Mouse (Mus musculus): ENCODE data around the gene Krt15. TPM values are rescaled to one million over a fixed set of nuclear protein-coding genes. Genes with fewer than 3 reads are reported as not detected.

Krt15 gene
- not detected for polyA plus RNA-seq (2014; fragmentation: Illumina TruSeq; extraction: RNeasy Lipid Tissue Mini Kit (QIAGEN cat#74804); ENCODE audit: low read depth, low replicate concordance)

DNA sequence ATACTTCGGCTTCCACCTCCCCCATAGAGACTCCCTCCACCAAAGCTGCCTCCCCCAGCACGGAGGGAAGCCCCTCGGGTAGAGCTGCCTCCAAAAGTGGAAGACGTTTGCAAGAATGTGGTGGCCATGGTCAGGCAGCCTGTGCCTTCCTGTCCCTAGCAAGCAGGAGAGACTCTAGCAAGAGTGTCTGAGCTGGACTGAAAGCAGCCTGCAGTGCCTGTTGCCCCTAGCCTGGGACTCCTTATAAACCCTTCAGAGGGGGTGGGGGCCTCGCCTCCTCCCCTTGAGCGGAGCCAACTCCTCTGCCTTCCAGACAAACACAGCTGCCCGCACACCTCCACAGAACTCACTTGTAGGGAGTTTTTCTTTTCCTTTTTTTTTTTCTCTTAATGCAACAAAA is at the start of gene Krt15:
Gene Krt15, minus strand, starts transcription at position 198 of the 400 bp plus-strand sequence.

DNA sequence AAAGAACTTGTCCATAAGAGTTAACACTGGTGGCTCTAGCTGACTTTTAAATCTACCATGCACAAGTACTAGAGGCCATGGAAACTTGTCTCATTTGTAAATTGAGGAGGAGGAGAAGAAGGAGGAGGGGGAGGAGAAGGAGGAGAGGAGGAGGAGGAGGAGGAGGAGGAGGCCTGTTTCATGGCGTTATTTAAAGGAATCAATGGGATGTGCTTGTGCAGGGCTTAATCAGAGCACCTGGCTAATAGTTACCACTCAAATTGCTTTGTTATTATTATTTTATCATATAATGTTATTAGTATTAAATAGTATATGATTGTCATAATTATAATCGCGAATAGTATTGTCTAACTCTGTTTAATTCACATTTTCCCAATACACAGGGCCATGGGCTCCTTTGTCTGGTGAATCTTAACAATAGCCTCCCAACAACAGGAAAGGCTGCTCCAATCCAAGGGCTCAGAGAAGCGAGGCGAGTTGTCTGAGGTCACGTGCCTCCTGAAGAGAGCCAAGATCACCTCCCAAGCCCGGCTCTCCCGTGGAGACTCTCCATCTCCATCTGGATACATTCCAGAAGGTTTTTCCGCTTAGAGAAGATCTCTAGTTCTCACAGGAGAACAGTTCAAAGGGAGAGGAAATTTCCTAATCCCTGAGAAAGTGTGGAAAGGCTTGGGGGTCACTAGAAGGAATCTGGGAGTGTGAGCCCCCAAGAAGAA is 13.0 kb upstream of the Krt15 start, which contains the start of gene Krt19:
Gene Krt19, minus strand, starts transcription at position 51 of the 716 bp plus-strand sequence.

DNA sequence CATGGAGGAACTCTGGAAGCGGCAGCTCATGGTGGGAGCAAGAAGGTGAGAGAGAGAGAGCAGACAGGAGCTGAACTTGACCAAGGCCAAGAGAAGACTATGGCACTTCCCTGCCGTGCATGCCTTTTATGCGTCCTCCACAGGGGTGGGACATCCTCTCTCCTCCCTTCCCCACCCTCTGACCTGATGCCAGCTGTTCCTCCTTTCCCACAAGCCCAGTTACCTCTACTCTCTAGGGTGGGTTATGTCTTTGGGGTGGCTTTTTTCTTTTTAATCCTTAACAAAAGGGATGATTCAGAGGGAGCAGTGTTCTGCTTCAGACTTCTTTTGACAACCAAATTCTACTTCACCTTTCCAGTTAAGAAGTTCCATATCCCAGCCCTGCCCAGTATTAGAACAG is 14.3 kb downstream of the Krt15 start, which contains the start of gene Krt13:
Gene Krt13, minus strand, starts transcription at position 101 of the 400 bp plus-strand sequence.

DNA sequence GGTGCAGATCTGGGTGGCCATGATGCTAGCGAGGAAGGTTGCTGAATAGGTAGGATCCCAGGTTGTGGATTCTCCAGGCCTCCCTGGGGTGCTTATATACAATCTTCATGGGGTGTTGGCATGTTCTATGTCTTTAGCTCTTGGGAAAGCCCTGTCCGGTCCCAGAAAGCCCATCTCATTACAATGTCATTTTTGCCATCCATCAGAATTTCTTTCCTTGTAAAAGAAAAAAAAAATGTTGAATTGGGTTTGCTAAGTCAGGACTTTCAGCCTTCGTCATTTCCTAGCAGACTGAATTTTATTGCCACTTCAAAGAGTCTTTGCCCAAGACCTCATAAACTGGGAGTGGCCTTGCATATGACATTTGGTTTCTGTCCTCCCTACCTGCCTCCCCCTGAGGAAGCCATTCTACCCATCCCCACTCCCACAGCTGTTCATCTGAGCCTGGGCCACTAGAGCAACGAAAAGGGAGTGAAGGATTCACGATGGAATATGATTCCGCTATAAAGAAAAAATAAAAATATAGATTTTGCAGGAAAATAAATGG is 30.1 kb downstream of the Krt15 start, which contains the start of gene Krt36:
Gene Krt36, minus strand, starts transcription at position 51 of the 547 bp plus-strand sequence.

GRCm38 (mm10) chr11:100096141-100096540 is 39.6 kb downstream of the Krt15 start, which contains the start of gene Krt35:
Krt35 (minus strand) TSS chr11:100096241.

GRCm38 (mm10) chr11:100087861-100088260 is 47.9 kb downstream of the Krt15 start, which contains the start of gene Krt32:
Krt32 (minus strand) TSS chr11:100088226.

Other genes with a start within 250 kb of the Krt15 start
- not detected for gene Krtap31-1, start 228.0 kb downstream of the Krt15 start, polyA plus RNA-seq (2014; fragmentation: Illumina TruSeq; extraction: RNeasy Lipid Tissue Mini Kit (QIAGEN cat#74804); ENCODE audit: low read depth, low replicate concordance)
- not detected for gene Gm11565, start 221.2 kb downstream of the Krt15 start, polyA plus RNA-seq (2014; fragmentation: Illumina TruSeq; extraction: RNeasy Lipid Tissue Mini Kit (QIAGEN cat#74804); ENCODE audit: low read depth, low replicate concordance)
- not detected for gene Krtap31-2, start 199.6 kb downstream of the Krt15 start, polyA plus RNA-seq (2014; fragmentation: Illumina TruSeq; extraction: RNeasy Lipid Tissue Mini Kit (QIAGEN cat#74804); ENCODE audit: low read depth, low replicate concordance)
- gene Krtap9-5, start 187.5 kb downstream of the Krt15 start, polyA plus RNA-seq (2014; fragmentation: Illumina TruSeq; extraction: RNeasy Lipid Tissue Mini Kit (QIAGEN cat#74804); ENCODE audit: low read depth, low replicate concordance): not detected
- not detected for gene Krtap29-1, start 156.9 kb downstream of the Krt15 start, polyA plus RNA-seq (2014; fragmentation: Illumina TruSeq; extraction: RNeasy Lipid Tissue Mini Kit (QIAGEN cat#74804); ENCODE audit: low read depth, low replicate concordance)
- not detected for gene Krtap16-1, start 149.3 kb downstream of the Krt15 start, polyA plus RNA-seq (2014; fragmentation: Illumina TruSeq; extraction: RNeasy Lipid Tissue Mini Kit (QIAGEN cat#74804); ENCODE audit: low read depth, low replicate concordance)
- gene Krtap17-1, start 141.9 kb downstream of the Krt15 start, polyA plus RNA-seq (2014; fragmentation: Illumina TruSeq; extraction: RNeasy Lipid Tissue Mini Kit (QIAGEN cat#74804); ENCODE audit: low read depth, low replicate concordance): not detected
- gene Krt33a, start 119.7 kb downstream of the Krt15 start, polyA plus RNA-seq (2014; fragmentation: Illumina TruSeq; extraction: RNeasy Lipid Tissue Mini Kit (QIAGEN cat#74804); ENCODE audit: low read depth, low replicate concordance): not detected
- gene Krt33b, start 106.1 kb downstream of the Krt15 start, polyA plus RNA-seq (2014; fragmentation: Illumina TruSeq; extraction: RNeasy Lipid Tissue Mini Kit (QIAGEN cat#74804); ENCODE audit: low read depth, low replicate concordance): not detected
- not detected for gene Krt34, start 94.4 kb downstream of the Krt15 start, polyA plus RNA-seq (2014; fragmentation: Illumina TruSeq; extraction: RNeasy Lipid Tissue Mini Kit (QIAGEN cat#74804); ENCODE audit: low read depth, low replicate concordance)
- not detected for gene Krt31, start 85.4 kb downstream of the Krt15 start, polyA plus RNA-seq (2014; fragmentation: Illumina TruSeq; extraction: RNeasy Lipid Tissue Mini Kit (QIAGEN cat#74804); ENCODE audit: low read depth, low replicate concordance)
- gene Krt32, start 47.7 kb downstream of the Krt15 start, polyA plus RNA-seq (2014; fragmentation: Illumina TruSeq; extraction: RNeasy Lipid Tissue Mini Kit (QIAGEN cat#74804); ENCODE audit: low read depth, low replicate concordance): not detected
- gene Krt35, start 39.7 kb downstream of the Krt15 start, polyA plus RNA-seq (2014; fragmentation: Illumina TruSeq; extraction: RNeasy Lipid Tissue Mini Kit (QIAGEN cat#74804); ENCODE audit: low read depth, low replicate concordance): not detected
- gene Krt36, start 30.3 kb downstream of the Krt15 start, polyA plus RNA-seq (2014; fragmentation: Illumina TruSeq; extraction: RNeasy Lipid Tissue Mini Kit (QIAGEN cat#74804); ENCODE audit: low read depth, low replicate concordance): not detected
- gene Krt13, start 14.4 kb downstream of the Krt15 start, polyA plus RNA-seq (2014; fragmentation: Illumina TruSeq; extraction: RNeasy Lipid Tissue Mini Kit (QIAGEN cat#74804); ENCODE audit: low read depth, low replicate concordance): not detected
- not detected for gene Krt19, start 12.7 kb upstream of the Krt15 start, polyA plus RNA-seq (2014; fragmentation: Illumina TruSeq; extraction: RNeasy Lipid Tissue Mini Kit (QIAGEN cat#74804); ENCODE audit: low read depth, low replicate concordance)
- not detected for gene Krt9, start 57.3 kb upstream of the Krt15 start, polyA plus RNA-seq (2014; fragmentation: Illumina TruSeq; extraction: RNeasy Lipid Tissue Mini Kit (QIAGEN cat#74804); ENCODE audit: low read depth, low replicate concordance)
- not detected for gene Krt14, start 71.6 kb upstream of the Krt15 start, polyA plus RNA-seq (2014; fragmentation: Illumina TruSeq; extraction: RNeasy Lipid Tissue Mini Kit (QIAGEN cat#74804); ENCODE audit: low read depth, low replicate concordance)
- not detected for gene Krt16, start 113.0 kb upstream of the Krt15 start, polyA plus RNA-seq (2014; fragmentation: Illumina TruSeq; extraction: RNeasy Lipid Tissue Mini Kit (QIAGEN cat#74804); ENCODE audit: low read depth, low replicate concordance)
- not detected for gene Krt17, start 125.1 kb upstream of the Krt15 start, polyA plus RNA-seq (2014; fragmentation: Illumina TruSeq; extraction: RNeasy Lipid Tissue Mini Kit (QIAGEN cat#74804); ENCODE audit: low read depth, low replicate concordance)
- not detected for gene Krt42, start 133.9 kb upstream of the Krt15 start, polyA plus RNA-seq (2014; fragmentation: Illumina TruSeq; extraction: RNeasy Lipid Tissue Mini Kit (QIAGEN cat#74804); ENCODE audit: low read depth, low replicate concordance)
- gene Eif1, start 184.0 kb upstream of the Krt15 start, polyA plus RNA-seq (2014; fragmentation: Illumina TruSeq; extraction: RNeasy Lipid Tissue Mini Kit (QIAGEN cat#74804); ENCODE audit: low read depth, low replicate concordance): 1,293 TPM
- not detected for gene Gast, start 198.5 kb upstream of the Krt15 start, polyA plus RNA-seq (2014; fragmentation: Illumina TruSeq; extraction: RNeasy Lipid Tissue Mini Kit (QIAGEN cat#74804); ENCODE audit: low read depth, low replicate concordance)
- 0.45 TPM for gene Hap1, start 220.2 kb upstream of the Krt15 start, polyA plus RNA-seq (2014; fragmentation: Illumina TruSeq; extraction: RNeasy Lipid Tissue Mini Kit (QIAGEN cat#74804); ENCODE audit: low read depth, low replicate concordance)